Mouse (Mus musculus): Measurements from ENCODE around the gene Bcl6b. TPM values are rescaled to one million over a fixed set of nuclear protein-coding genes. Genes with fewer than 3 reads are reported as not detected.

Bcl6b gene
- total and polyA plus RNA-seq, 3 experiments, result 0.22 TPM; not detected in 2

DNA sequence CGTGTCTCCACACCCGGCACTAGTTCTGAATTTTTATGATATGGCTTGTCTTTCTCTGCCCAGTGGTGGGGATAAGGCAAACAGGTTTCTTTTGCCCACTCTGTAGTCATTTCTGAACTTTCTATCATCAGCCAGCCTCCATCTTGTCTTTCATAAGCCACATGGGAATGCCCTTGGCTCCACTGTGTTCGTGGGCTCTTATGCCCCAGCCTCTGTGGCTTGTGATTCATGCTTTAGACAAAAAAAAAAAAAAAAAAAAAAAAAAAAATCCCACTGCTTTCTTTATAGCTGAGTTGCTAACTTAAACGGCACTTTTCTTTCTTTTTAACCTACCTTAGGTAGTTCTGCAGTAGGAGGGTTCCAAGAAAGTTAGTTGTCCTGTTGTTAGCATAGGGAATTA is 37.4 kb downstream of the Bcl6b start:
- TF ChIP-seq CTCF (IDR thresholded peaks at IDR 0.05; ENCODE audit: low read depth, low read length), result no peak
- no peak for TF ChIP-seq TAL1 (conservative IDR thresholded peaks at IDR 0.05; ENCODE audit: low read depth, low read length)
- TF ChIP-seq GATA1 (IDR thresholded peaks at IDR 0.05; ENCODE audit: borderline replicate concordance, low read length), result no peak
- no peak for TF ChIP-seq POLR2AphosphoS5 (IDR thresholded peaks at IDR 0.05; ENCODE audit: insufficient replicate concordance, low read depth, low read length)
- no peak for TF ChIP-seq GATA2 (IDR thresholded peaks at IDR 0.05; ENCODE audit: borderline replicate concordance, low read depth, low read length)
- Histone ChIP-seq H3K36me3 (replicated peaks) (no peaks in the 10 kb centered on the region), H3K4me3 (ENCODE audit: low read depth, low read length) (no peak overlapping the region), H3K4me1 (ENCODE audit: insufficient read depth, low read depth, low read length) (no peaks in the 10 kb centered on the region), H3K9me3 (replicated peaks) (peaks cover 2% of the 10 kb centered on the region; the same call in 1 of the 2 replicates), H3K27me3 (ENCODE audit: insufficient read depth, low read length) (peaks cover 19% of the 10 kb centered on the region)
- ATAC-seq (ENCODE audit: extremely low read depth, insufficient number of reproducible peaks, low FRiP score, poor library complexity, severe bottlenecking), result no peak
- DNase-seq (ENCODE audit: low spot score), result no peak

DNA sequence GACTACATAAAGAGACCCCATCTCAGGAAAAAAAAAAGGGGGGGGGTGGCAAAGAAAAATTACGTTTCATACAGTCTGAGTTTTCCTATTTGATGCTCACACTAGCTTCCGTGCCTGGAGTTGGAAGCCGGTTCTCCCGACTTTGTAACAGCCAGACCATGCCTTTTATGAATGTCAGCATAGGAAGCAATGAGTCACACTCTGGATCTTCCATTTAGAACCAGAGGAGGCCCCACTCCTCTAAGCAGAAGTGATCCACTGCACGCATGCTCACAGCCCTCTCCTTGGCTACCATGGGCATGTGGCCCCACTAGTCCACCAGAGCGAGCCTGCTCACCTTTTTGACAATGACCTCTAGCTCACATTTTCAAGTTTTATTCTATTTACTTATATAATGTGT is 38.4 kb downstream of the Bcl6b start:
- ATAC-seq (ENCODE audit: extremely low read depth, insufficient number of reproducible peaks, low FRiP score, poor library complexity, severe bottlenecking) (no peak), DNase-seq (ENCODE audit: low spot score) (no peak)
- H3K4me1 ChIP-seq (ENCODE audit: insufficient read depth, low read depth, low read length), result no peaks in the 10 kb centered on the region
- H3K9me3 ChIP-seq (replicated peaks), result peaks cover 2% of the 10 kb centered on the region; the same call in 1 of the 2 replicates
- H3K4me3 ChIP-seq (ENCODE audit: low read depth, low read length), result no peak overlapping the region
- H3K27me3 ChIP-seq (ENCODE audit: insufficient read depth, low read length), result peaks cover 21% of the 10 kb centered on the region
- no peaks in the 10 kb centered on the region for H3K36me3 ChIP-seq (replicated peaks)
- TF ChIP-seq GATA2 (IDR thresholded peaks at IDR 0.05; ENCODE audit: borderline replicate concordance, low read depth, low read length) (no peak), GATA1 (IDR thresholded peaks at IDR 0.05; ENCODE audit: borderline replicate concordance, low read length) (no peak), POLR2AphosphoS5 (IDR thresholded peaks at IDR 0.05; ENCODE audit: insufficient replicate concordance, low read depth, low read length) (no peak), TAL1 (conservative IDR thresholded peaks at IDR 0.05; ENCODE audit: low read depth, low read length) (no peak), CTCF (IDR thresholded peaks at IDR 0.05; ENCODE audit: low read depth, low read length) (no peak)

DNA sequence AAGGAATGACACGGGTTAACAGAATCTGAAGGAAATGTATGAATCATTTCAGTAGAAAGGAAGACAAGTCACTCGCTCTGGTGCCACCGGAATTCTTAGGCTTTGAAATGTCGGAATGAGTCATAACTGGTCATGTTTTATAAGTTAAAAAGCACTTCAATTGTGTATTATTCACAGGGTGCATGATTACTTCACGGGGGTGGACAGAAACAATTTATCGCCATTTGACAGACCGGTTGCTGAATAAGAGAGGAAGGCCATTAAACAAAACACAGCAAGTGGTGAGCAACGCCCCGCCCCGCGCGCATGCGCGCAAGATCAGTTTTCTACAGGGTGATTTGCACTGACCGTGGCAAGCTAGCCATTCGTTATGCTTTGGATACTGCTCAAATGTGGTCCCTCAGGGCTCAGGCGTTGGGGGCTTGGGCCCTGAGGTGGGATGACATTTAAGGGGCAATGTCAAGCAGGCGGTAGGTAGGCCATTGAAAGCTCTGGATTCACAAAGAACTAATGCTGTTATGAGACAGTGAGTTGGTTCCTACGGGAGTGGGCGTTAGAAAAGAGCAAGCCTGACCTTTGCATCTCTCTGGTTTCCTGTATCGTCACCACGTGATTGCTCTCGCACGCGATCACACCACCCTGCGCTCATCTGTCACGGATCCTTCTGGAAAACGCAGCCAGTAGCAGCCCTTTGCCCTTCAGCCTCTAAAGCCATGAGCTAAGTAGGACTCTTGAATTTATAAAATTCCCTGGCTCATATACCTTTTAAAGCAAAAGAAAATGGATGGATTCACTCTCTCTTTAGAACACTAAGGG is 40.1 kb downstream of the Bcl6b start:
- H3K9me3 ChIP-seq (replicated peaks), result no peaks in the 10 kb centered on the region
- H3K27me3 ChIP-seq (ENCODE audit: insufficient read depth, low read length), result peaks cover 16% of the 10 kb centered on the region
- ATAC-seq (ENCODE audit: extremely low read depth, insufficient number of reproducible peaks, low FRiP score, poor library complexity, severe bottlenecking) (no peak), DNase-seq (ENCODE audit: low spot score) (no peak)
- H3K36me3 ChIP-seq (replicated peaks), result no peaks in the 10 kb centered on the region
- no peaks in the 10 kb centered on the region for H3K4me1 ChIP-seq (ENCODE audit: insufficient read depth, low read depth, low read length)
- TF ChIP-seq POLR2AphosphoS5 (IDR thresholded peaks at IDR 0.05; ENCODE audit: insufficient replicate concordance, low read depth, low read length), result no peak
- no peak for TF ChIP-seq TAL1 (conservative IDR thresholded peaks at IDR 0.05; ENCODE audit: low read depth, low read length)
- no peak overlapping the region for H3K4me3 ChIP-seq (ENCODE audit: low read depth, low read length)

DNA sequence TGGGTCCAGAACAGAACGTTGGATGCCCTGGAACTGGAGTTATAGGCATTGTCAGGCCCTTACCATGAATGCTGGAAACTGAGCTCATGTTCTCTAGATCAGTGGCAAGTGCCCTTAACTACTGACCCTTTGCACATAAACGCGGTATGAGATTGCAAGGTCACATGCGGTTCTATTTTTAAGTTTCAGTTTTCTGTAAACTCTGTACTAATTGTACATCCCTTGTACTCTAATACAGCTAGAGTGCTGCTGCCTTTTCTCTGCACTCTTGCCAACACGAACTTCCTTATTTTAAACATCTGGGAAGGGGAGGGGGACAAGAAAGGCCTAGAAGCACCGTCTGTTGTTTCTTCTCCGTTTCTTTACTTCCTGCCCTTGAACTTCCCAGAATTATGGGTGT is 44.5 kb downstream of the Bcl6b start:
- Histone ChIP-seq H3K27me3 (ENCODE audit: insufficient read depth, low read length) (peaks cover 25% of the 10 kb centered on the region), H3K9me3 (replicated peaks) (no peaks in the 10 kb centered on the region), H3K36me3 (replicated peaks) (no peaks in the 10 kb centered on the region), H3K4me3 (ENCODE audit: low read depth, low read length) (no peak overlapping the region), H3K4me1 (ENCODE audit: insufficient read depth, low read depth, low read length) (no peaks in the 10 kb centered on the region)
- TF ChIP-seq GATA1 (IDR thresholded peaks at IDR 0.05; ENCODE audit: borderline replicate concordance, low read length) (no peak), CTCF (IDR thresholded peaks at IDR 0.05; ENCODE audit: low read depth, low read length) (no peak), GATA2 (IDR thresholded peaks at IDR 0.05; ENCODE audit: borderline replicate concordance, low read depth, low read length) (no peak), TAL1 (conservative IDR thresholded peaks at IDR 0.05; ENCODE audit: low read depth, low read length) (no peak), POLR2AphosphoS5 (IDR thresholded peaks at IDR 0.05; ENCODE audit: insufficient replicate concordance, low read depth, low read length) (no peak)
- no peak for DNase-seq (ENCODE audit: low spot score)
- no peak for ATAC-seq (ENCODE audit: extremely low read depth, insufficient number of reproducible peaks, low FRiP score, poor library complexity, severe bottlenecking)

DNA sequence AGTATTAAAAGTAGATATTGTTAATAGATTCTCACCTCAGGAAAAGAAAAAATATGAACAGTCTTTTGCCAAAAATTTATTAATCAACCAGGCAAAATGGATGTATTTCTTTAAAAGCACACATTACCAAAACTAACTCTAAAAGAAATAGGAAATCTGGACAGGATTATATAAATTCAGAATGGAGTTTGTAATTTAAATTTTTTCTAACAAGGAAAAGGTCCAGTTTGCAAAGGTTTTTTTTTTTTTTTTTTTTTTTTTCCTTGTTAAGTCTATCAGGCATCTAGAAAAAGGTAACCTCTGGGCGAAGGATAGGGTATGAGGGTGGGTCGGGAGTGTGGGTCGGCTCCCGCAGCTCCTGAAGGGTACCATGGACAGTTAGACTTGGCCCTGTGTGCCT is 49.1 kb downstream of the Bcl6b start:
- DNase-seq (ENCODE audit: low spot score) (no peak), ATAC-seq (ENCODE audit: extremely low read depth, insufficient number of reproducible peaks, low FRiP score, poor library complexity, severe bottlenecking) (no peak)
- Histone ChIP-seq H3K27me3 (ENCODE audit: insufficient read depth, low read length) (peaks cover 21% of the 10 kb centered on the region), H3K4me3 (ENCODE audit: low read depth, low read length) (no peak overlapping the region), H3K36me3 (replicated peaks) (no peaks in the 10 kb centered on the region), H3K9me3 (replicated peaks) (peaks cover 2% of the 10 kb centered on the region), H3K4me1 (ENCODE audit: insufficient read depth, low read depth, low read length) (no peaks in the 10 kb centered on the region)
- TF ChIP-seq GATA2 (IDR thresholded peaks at IDR 0.05; ENCODE audit: borderline replicate concordance, low read depth, low read length) (no peak), POLR2AphosphoS5 (IDR thresholded peaks at IDR 0.05; ENCODE audit: insufficient replicate concordance, low read depth, low read length) (no peak), GATA1 (IDR thresholded peaks at IDR 0.05; ENCODE audit: borderline replicate concordance, low read length) (no peak), CTCF (IDR thresholded peaks at IDR 0.05; ENCODE audit: low read depth, low read length) (no peak), TAL1 (conservative IDR thresholded peaks at IDR 0.05; ENCODE audit: low read depth, low read length) (no peak)

DNA sequence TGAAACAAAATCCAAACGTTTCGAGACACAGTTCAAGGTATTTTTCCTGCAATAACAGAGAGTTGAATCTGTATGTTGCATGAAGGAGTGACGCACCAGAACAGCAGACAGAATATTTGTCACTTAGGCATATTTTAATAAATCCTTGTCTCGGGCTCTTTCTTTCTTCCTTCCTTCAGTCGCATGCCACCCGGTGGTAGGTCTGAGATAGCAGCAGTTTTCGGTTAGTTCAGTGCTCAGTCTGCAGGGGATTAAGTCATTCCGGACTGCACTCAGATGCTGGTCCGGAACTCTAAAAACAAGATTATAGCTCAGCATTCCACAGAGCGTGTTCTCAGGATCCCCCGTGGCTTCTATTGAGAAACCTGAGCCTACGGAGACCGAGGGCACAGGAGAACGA is 50.2 kb downstream of the Bcl6b start:
- DNase-seq (ENCODE audit: low spot score) (no peak), ATAC-seq (ENCODE audit: extremely low read depth, insufficient number of reproducible peaks, low FRiP score, poor library complexity, severe bottlenecking) (no peak)
- Histone ChIP-seq H3K9me3 (replicated peaks) (peaks cover 2% of the 10 kb centered on the region), H3K4me3 (ENCODE audit: low read depth, low read length) (no peak overlapping the region), H3K36me3 (replicated peaks) (no peaks in the 10 kb centered on the region), H3K4me1 (ENCODE audit: insufficient read depth, low read depth, low read length) (no peaks in the 10 kb centered on the region), H3K27me3 (ENCODE audit: insufficient read depth, low read length) (peaks cover 21% of the 10 kb centered on the region)
- TF ChIP-seq POLR2AphosphoS5 (IDR thresholded peaks at IDR 0.05; ENCODE audit: insufficient replicate concordance, low read depth, low read length) (no peak), GATA2 (IDR thresholded peaks at IDR 0.05; ENCODE audit: borderline replicate concordance, low read depth, low read length) (no peak), TAL1 (conservative IDR thresholded peaks at IDR 0.05; ENCODE audit: low read depth, low read length) (no peak), CTCF (IDR thresholded peaks at IDR 0.05; ENCODE audit: low read depth, low read length) (no peak), GATA1 (IDR thresholded peaks at IDR 0.05; ENCODE audit: borderline replicate concordance, low read length) (no peak)
